Mouse (Mus musculus) lung, embryonic 15.5 days (tissue): Measurements from ENCODE around the gene Rims3. TPM values are rescaled to one million over a fixed set of nuclear protein-coding genes. Genes with fewer than 3 reads are reported as not detected.

ENCODE experiments used
- ATAC-seq: fragments of 200-750 bp; cut with Nextera tagmentation; 2 replicates; pipeline ENCODE4 v1.8.0; 2017; ENCODE audit warnings: moderate number of reproducible peaks, borderline replicate concordance; ENCODE audit not compliant: low FRiP score, low TSS enrichment; ENCODE audit errors: extremely low read depth
- H3K27ac ChIP-seq: fragments of 300-500 bp; sonication (generic); 2 replicates; pipeline ENCODE4 v1.5.1; 2015; ENCODE audit warnings: moderate library complexity, mild to moderate bottlenecking, inconsistent platforms
- H3K27me3 ChIP-seq: fragments of 300-500 bp; sonication (generic); 2 replicates; pipeline ENCODE4 v1.6.1; 2015; ENCODE audit warnings: inconsistent platforms
- H3K36me3 ChIP-seq: fragments of 300-500 bp; sonication (generic); 2 replicates; pipeline ENCODE4 v1.6.1; 2015; ENCODE audit warnings: inconsistent platforms
- H3K4me1 ChIP-seq: fragments of 300-500 bp; sonication (generic); 2 replicates; pipeline ENCODE4 v1.6.1; 2015; ENCODE audit warnings: inconsistent platforms
- H3K4me2 ChIP-seq: fragments of 300-500 bp; sonication (generic); 2 replicates; pipeline ENCODE4 v1.6.1; 2015; ENCODE audit warnings: inconsistent platforms, mild to moderate bottlenecking, moderate library complexity
- H3K4me3 ChIP-seq: fragments of 300-500 bp; sonication (generic); 2 replicates; pipeline ENCODE4 v1.5.1; 2015; ENCODE audit warnings: mild to moderate bottlenecking, inconsistent platforms
- H3K9ac ChIP-seq: fragments of 300-500 bp; sonication (generic); 2 replicates; pipeline ENCODE4 v1.6.1; 2015; ENCODE audit warnings: inconsistent platforms
- H3K9me3 ChIP-seq: fragments of 300-500 bp; sonication (generic); 2 replicates; pipeline ENCODE4 v1.6.1; 2016; ENCODE audit warnings: inconsistent platforms
- WGBS: fragments of 180-500 bp; shearing (Covaris S2); methylation state at CpG from one replicate; pipeline ENCODE4 v1.1.7; 2015; 5-methylcytosine and 5-hydroxymethylcytosine counted together
- polyA plus RNA-seq: library from polyadenylated mRNA; unstranded; fragments of >200 nt; fragmentation: Nextera tagmentation; extraction: Ambion mirVana; gene quantifications from 2 replicates; pipeline ENCODE4 v1.2.1, GENCODE M21; 2015

Rims3 gene
- polyA plus RNA-seq, 1 experiment from 2014 or later = 0.57 TPM

DNA sequence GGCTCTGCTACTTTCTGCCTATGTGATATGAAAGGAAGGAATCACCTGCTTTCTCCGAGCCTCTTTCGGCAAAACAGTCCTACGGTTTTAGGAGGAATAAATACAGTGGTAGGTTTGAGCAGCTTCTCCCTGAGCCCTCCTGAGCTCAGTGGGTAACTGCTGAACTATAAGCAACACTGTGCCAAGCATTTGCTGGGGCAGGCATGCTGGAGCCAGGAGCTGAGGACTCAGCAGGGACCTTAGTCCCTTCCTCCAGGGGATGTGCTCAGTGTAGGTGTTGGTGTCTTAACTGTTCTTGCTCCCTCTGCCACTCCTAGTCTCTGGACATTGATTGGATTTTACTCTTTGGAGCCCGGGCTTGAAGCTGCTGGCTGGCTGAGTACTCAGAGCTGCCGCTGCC, 1.8 kb downstream of the Rims3 start:
- Histone ChIP-seq H3K9me3 (no peaks in the 10 kb centered on the region), H3K4me3 (no peak overlapping the region), H3K27ac (no peak overlapping the region), H3K4me1 (no peaks in the 10 kb centered on the region; the same call in 1 of the 2 replicates), H3K27me3 (peaks cover 67% of the 10 kb centered on the region), H3K36me3 (no peaks in the 10 kb centered on the region), H3K4me2 (no peak overlapping the region), H3K9ac (no peak overlapping the region)
- ATAC-seq = no peak
- 48% methylated on average over 5 of the region's 5 CpGs for WGBS

DNA sequence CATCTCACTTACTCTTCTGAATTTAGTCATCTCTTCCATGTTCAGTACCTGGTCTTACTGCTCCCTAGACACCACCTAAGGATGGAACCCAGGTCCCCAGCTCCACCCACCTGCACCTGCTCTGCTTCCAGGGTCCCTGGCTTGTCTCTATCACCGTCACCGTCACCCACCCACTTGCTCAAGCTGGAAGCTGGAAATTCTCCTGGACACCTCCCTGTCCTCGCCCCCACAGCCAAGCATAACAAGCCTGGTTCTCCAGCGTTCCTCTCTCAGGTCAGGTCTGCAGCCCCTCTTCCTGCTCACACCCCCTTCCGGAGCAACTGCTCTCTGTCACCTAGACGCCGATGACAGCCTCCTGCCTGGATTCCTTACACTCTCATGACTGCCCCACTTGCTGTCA, 5.2 kb downstream of the Rims3 start:
- ATAC-seq = no peak
- Histone ChIP-seq H3K27me3 (peaks cover 43% of the 10 kb centered on the region), H3K4me2 (no peak overlapping the region), H3K4me3 (no peak overlapping the region), H3K36me3 (no peaks in the 10 kb centered on the region), H3K9me3 (no peaks in the 10 kb centered on the region), H3K9ac (no peak overlapping the region), H3K27ac (no peak overlapping the region), H3K4me1 (no peaks in the 10 kb centered on the region; the same call in 1 of the 2 replicates)
- WGBS = 51% methylated on average over 7 of the region's 7 CpGs

DNA sequence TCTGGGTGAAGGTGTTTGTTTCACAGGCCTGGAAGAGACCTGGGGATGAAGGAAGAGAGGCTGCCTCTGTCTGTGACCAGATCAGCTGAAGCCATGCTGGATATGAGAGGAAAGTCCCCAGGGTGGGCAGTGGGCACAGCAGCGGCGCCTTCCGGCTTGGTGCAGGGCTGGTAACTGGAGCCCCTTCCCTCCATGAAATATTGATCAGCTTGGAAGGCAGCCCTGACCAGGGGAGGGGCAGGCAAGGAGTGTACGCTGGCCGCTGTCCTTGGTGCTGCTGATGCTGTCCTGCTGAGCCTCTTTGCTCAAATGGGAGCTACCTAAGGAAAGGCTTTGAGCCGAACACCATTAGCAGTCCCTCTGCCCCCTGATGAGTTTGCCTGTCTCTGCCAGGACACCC, 11.6 kb downstream of the Rims3 start:
- no peaks in the 10 kb centered on the region for H3K9me3 ChIP-seq
- H3K9ac ChIP-seq = no peak overlapping the region
- 0 out of 2 replicates have a peak, but pooled peaks have one; percentile 63 for ATAC-seq
- H3K4me3 ChIP-seq = no peak overlapping the region
- no peaks in the 10 kb centered on the region for H3K27me3 ChIP-seq
- WGBS = 1% methylated on average over 6 of the region's 6 CpGs
- H3K4me2 ChIP-seq = no peak overlapping the region
- H3K27ac ChIP-seq = no peak overlapping the region
- no peaks in the 10 kb centered on the region for H3K36me3 ChIP-seq
- no peaks in the 10 kb centered on the region for H3K4me1 ChIP-seq

DNA sequence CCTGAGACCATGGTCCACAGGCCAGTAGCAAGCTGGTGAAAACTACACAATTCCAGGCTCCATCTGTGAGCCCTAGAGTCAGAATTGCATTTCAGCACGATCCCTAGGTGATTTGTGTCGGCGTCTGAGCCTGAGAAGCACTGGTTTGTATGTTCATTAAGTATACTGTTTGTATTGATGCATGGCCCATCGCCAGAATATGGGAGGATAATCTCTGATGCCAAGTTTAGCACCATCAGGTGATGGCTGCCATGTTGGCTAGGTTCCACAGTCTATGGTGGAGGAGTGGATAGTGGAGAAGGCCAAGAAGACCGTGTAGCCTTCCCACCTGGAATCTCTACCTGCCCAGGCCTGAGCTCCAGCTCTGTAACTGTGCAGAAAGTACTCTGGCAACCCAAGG, 13.6 kb downstream of the Rims3 start:
- Histone ChIP-seq H3K36me3 (no peaks in the 10 kb centered on the region), H3K9me3 (no peaks in the 10 kb centered on the region), H3K27ac (no peak overlapping the region), H3K4me1 (no peaks in the 10 kb centered on the region), H3K4me3 (no peak overlapping the region), H3K9ac (no peak overlapping the region), H3K4me2 (no peak overlapping the region), H3K27me3 (no peaks in the 10 kb centered on the region)
- WGBS = 70% methylated on average over 5 of the region's 5 CpGs
- ATAC-seq = no peak

DNA sequence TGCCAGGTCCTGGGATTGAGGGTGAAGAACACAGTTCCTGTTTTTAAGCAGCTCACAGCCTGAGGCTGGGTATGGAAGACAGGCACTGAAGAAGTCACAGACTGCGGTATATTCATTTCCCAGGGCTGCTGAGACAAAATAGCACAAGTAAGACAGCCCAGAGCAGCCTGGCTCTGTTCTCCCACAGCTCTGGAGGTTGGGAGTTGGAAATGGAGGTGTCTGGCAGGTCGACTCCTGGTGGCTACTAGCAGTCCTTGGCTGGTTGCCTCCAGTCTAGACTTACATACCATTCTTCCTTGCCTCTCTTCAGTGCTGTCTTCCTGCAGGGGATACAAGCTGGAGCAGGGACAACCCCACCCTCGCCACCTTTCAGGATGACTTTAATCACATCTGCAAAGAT, 14.4 kb downstream of the Rims3 start:
- Histone ChIP-seq H3K36me3 (no peaks in the 10 kb centered on the region), H3K4me3 (no peak overlapping the region), H3K27ac (no peak overlapping the region), H3K4me2 (no peak overlapping the region), H3K9me3 (no peaks in the 10 kb centered on the region), H3K27me3 (no peaks in the 10 kb centered on the region), H3K9ac (no peak overlapping the region), H3K4me1 (no peaks in the 10 kb centered on the region)
- WGBS = 67% methylated on average over 3 of the region's 3 CpGs
- ATAC-seq = no peak

DNA sequence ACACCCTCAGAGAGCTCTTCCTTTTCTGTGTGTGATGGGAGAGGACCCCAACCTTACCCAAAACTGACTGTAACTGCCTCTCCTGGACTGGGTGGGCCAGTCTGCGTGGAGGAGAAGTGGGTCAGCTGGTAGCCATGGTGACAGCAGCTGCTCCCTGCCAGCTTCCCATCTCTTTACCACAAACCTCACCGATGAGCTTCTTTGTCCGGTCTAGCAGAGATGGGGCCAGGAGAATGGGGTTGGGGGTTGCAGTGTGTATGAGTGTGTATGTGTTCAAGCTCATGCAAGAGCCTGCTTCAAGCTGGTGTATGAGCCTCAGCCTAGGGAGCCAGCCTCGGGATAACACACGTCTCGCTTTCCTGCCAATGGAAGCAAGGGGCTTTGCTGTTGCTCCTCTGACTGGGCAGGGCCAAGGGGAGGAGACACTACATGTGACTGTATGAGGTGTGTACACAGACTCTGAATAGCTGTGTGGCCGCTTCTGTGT, 15.7 kb downstream of the Rims3 start:
- no peak for ATAC-seq
- 55% methylated on average over 7 of the region's 7 CpGs for WGBS
- no peaks in the 10 kb centered on the region for H3K36me3 ChIP-seq

GRCm38 (mm10) chr4:120875961-120876360, 21.3 kb downstream of the Rims3 start:
- no peak for ATAC-seq
- H3K27me3 ChIP-seq = no peaks in the 10 kb centered on the region
- H3K4me1 ChIP-seq = no peaks in the 10 kb centered on the region
- no peaks in the 10 kb centered on the region for H3K9me3 ChIP-seq
- no peak overlapping the region for H3K27ac ChIP-seq
- no peak overlapping the region for H3K4me3 ChIP-seq
- no peak overlapping the region for H3K9ac ChIP-seq
- H3K4me2 ChIP-seq = no peak overlapping the region
- 51% methylated on average over 3 of the region's 3 CpGs for WGBS
- no peaks in the 10 kb centered on the region for H3K36me3 ChIP-seq

More for the DNA sequence above, 15.7 kb downstream of the Rims3 start:
- H3K4me3 ChIP-seq = no peak overlapping the region
- H3K9ac ChIP-seq = no peak overlapping the region
- no peak overlapping the region for H3K4me2 ChIP-seq
- H3K27me3 ChIP-seq = no peaks in the 10 kb centered on the region
- no peaks in the 10 kb centered on the region for H3K9me3 ChIP-seq
- no peak overlapping the region for H3K27ac ChIP-seq
- no peaks in the 10 kb centered on the region for H3K4me1 ChIP-seq

GRCm38 (mm10) chr4:120878728-120879127, 24.1 kb downstream of the Rims3 start:
- no peak overlapping the region for H3K4me2 ChIP-seq
- WGBS = 43% methylated on average over 3 of the region's 3 CpGs
- H3K9me3 ChIP-seq = no peaks in the 10 kb centered on the region
- no peak for ATAC-seq
- no peaks in the 10 kb centered on the region for H3K27me3 ChIP-seq
- H3K4me3 ChIP-seq = no peak overlapping the region
- H3K27ac ChIP-seq = no peak overlapping the region
- H3K36me3 ChIP-seq = no peaks in the 10 kb centered on the region
- no peaks in the 10 kb centered on the region for H3K4me1 ChIP-seq
- no peak overlapping the region for H3K9ac ChIP-seq

DNA sequence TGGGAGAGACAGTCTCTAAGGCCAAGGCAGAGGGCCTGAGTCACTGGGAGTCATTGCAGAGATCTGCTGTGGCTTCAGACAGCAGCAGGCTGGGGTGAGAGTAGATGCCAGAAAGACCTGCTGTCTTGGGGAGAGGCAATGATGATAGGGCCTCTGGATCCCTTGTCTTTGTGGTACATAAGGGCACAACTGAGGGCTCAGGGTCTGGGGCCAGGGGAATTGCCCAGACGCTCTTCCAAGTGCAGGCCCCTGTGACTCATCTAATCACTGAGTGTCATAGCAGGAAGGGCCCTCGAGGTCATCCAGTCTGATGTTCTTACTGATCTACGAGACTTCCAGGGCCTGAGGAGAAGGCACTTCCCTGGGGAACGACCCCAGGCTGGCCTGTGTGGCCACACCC, 24.8 kb downstream of the Rims3 start:
- H3K27ac ChIP-seq = no peak overlapping the region
- H3K9ac ChIP-seq = no peak overlapping the region
- ATAC-seq = no peak
- WGBS = 23% methylated on average over 4 of the region's 4 CpGs
- H3K9me3 ChIP-seq = no peaks in the 10 kb centered on the region
- H3K4me1 ChIP-seq = no peaks in the 10 kb centered on the region
- H3K4me2 ChIP-seq = no peak overlapping the region
- H3K4me3 ChIP-seq = no peak overlapping the region
- no peaks in the 10 kb centered on the region for H3K36me3 ChIP-seq
- no peaks in the 10 kb centered on the region for H3K27me3 ChIP-seq

GRCm38 (mm10) chr4:120880731-120881432, 26.3 kb downstream of the Rims3 start:
- Histone ChIP-seq H3K9me3 (no peaks in the 10 kb centered on the region), H3K9ac (no peak overlapping the region), H3K4me1 (peaks cover 11% of the 10 kb centered on the region), H3K4me2 (no peak overlapping the region), H3K27me3 (no peaks in the 10 kb centered on the region), H3K4me3 (no peak overlapping the region), H3K27ac (no peak overlapping the region), H3K36me3 (no peaks in the 10 kb centered on the region)
- ATAC-seq = no peak
- 39% methylated on average over 6 of the region's 6 CpGs for WGBS

DNA sequence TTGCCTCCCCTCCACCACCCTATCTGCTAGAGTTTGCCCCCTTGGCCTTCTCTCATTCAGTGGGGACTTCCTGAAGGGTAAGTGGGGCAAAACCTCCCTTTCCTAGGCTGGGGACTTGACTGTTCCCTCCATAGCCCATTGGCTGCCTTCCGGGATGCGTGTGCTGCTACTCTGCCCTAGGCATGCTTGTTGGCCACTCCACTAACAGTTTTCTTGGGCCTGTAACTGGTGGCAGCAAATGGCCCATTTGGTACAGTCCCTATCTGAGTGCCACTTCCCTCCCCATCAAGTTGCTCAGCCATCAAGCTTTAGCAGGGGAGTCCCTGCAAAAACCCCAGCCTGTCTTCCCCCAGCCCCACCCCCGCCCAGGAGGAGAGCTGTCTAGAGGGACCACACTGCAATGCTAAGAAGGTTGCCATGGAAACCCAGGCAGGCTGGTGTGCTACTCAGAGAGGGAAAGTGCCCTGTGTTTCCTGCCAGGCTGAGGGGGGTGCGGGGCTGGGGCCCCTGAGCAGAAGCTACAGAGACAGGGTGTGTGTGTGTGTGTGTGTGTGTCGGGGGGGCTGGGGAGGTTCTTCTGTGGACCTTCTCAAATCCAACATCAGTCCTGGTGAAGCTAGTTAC, 27.5 kb downstream of the Rims3 start:
- H3K4me3 ChIP-seq = no peak overlapping the region
- no peaks in the 10 kb centered on the region for H3K9me3 ChIP-seq
- peaks cover 16% of the 10 kb centered on the region for H3K4me1 ChIP-seq
- no peak overlapping the region for H3K27ac ChIP-seq
- H3K9ac ChIP-seq = no peak overlapping the region
- ATAC-seq = no peak
- no peaks in the 10 kb centered on the region for H3K27me3 ChIP-seq
- H3K4me2 ChIP-seq = no peak overlapping the region
- H3K36me3 ChIP-seq = no peaks in the 10 kb centered on the region
- WGBS = 39% methylated on average over 5 of the region's 5 CpGs
